Mouse (Mus musculus) bone marrow, adult 2 months (tissue): ENCODE results near the gene Fra10ac1.

Experiments
- CTCF ChIP-seq: fragments of 200-500 bp; IDR thresholded peaks from 2 replicates; pipeline ENCODE4 v1.5.1; 2011; ENCODE audit warnings: low read length, control low read depth; ENCODE audit not compliant: control insufficient read depth, insufficient read depth
- POLR2A ChIP-seq: fragments of 200-500 bp; IDR thresholded peaks from 2 replicates; pipeline ENCODE4 v1.6.1; 2011; ENCODE audit warnings: low read depth, mild to moderate bottlenecking, control low read depth, low read length, borderline replicate concordance; ENCODE audit not compliant: control insufficient read depth

DNA sequence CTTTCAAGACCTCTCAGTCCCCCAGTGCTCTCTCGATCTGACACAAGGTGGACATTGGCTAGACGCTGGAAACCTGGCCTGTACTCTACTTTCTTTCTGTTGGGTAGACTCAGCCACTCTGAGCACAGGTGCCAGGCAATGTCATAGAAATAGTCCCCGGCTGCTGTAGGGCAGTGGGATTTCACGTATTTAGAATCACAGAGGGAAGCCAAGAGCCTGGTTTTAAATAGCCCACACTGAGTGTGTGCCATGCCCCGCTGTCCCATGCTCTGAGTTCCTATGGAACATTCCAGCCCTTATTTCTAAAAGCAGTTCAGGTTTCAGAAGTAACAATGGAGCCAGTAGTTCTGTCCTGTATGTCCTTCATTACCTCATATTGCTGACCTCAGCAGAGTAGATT lies 43.5 kb upstream of the Fra10ac1 start:
- TF ChIP-seq CTCF (no peak), POLR2A (no peak)
